Mouse (Mus musculus): Measurements from ENCODE around the gene Snrpa.

Gene Snrpa

GRCm38 (mm10) chr7:27165696-27166095 lies 30.4 kb downstream of the Snrpa start:
- no peak for DNase-seq

GRCm38 (mm10) chr7:27165007-27165655 lies 30.9 kb downstream of the Snrpa start:
- DNase-seq: peak; percentile 81

GRCm38 (mm10) chr7:27164112-27164947 lies 31.7 kb downstream of the Snrpa start:
- peak; percentile 71 for DNase-seq

GRCm38 (mm10) chr7:27163450-27163805 lies 32.6 kb downstream of the Snrpa start:
- DNase-seq: peak; percentile 41

GRCm38 (mm10) chr7:27162780-27163449 lies 33.2 kb downstream of the Snrpa start:
- no peak for DNase-seq

GRCm38 (mm10) chr7:27161744-27162143 lies 34.3 kb downstream of the Snrpa start:
- no peak for DNase-seq

GRCm38 (mm10) chr7:27160921-27161320 lies 35.1 kb downstream of the Snrpa start:
- peak; percentile 19 for DNase-seq

GRCm38 (mm10) chr7:27159882-27160281 lies 36.2 kb downstream of the Snrpa start:
- DNase-seq: peak; percentile 90

- peak; percentile 36 for DNase-seq
Observed at GRCm38 (mm10) chr7:27159256-27159655, 36.8 kb downstream of the Snrpa start.

GRCm38 (mm10) chr7:27158171-27158570 lies 37.9 kb downstream of the Snrpa start:
- peak; percentile 33 for DNase-seq

- no peak for DNase-seq
Observed at GRCm38 (mm10) chr7:27156005-27156404, 40.1 kb downstream of the Snrpa start.

GRCm38 (mm10) chr7:27153205-27153764 lies 42.8 kb downstream of the Snrpa start, which contains the start of gene Cyp2t4:
Gene Cyp2t4 (plus strand): TSS chr7:27153714.
- DNase-seq: peak; percentile 29

Measured in cerebellum, adult 9-10 months (tissue).